Mouse (Mus musculus) liver, adult 2 months (tissue): ENCODE measurements around the gene Pou5f2.

Source experiments
- CTCF ChIP-seq: fragments of 200-500 bp; IDR thresholded peaks from 2 replicates; pipeline ENCODE4 v1.5.1; 2011; ENCODE audit warnings: low read depth, low read length, control low read depth
- POLR2A ChIP-seq: fragments of 200-500 bp; IDR thresholded peaks from 2 replicates; pipeline ENCODE4 v1.6.1; 2011; ENCODE audit warnings: low read length, control low read depth; ENCODE audit not compliant: insufficient read depth; ENCODE audit errors: extremely low read depth

DNA sequence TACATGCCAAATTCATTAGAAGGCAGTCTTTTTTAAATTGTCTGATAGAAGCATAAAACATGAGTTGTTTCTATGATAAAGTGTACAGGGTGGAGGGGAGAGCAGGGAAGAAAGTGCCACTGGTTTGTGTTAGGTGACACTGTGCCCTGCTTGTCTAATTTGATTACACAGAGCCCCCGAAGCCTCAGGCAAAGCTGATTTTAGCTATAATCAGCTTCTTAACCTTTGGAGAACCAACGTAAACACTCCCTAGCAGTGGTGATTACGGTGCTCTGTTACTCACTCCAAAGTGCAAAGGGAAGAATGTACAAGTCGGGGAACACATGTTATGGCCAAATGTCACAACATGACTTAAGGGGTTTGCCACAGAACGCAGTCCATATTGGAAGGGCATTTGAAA lies 20.4 kb downstream of the Pou5f2 start:
- no peak for TF ChIP-seq POLR2A
- TF ChIP-seq CTCF: no peak
